Mouse (Mus musculus): ENCODE data around the gene Camk1g.

Gene Camk1g

GRCm38 (mm10) chr1:193332018-193332417 is 38.1 kb downstream of the Camk1g start:
- DNase-seq: no peak

DNA sequence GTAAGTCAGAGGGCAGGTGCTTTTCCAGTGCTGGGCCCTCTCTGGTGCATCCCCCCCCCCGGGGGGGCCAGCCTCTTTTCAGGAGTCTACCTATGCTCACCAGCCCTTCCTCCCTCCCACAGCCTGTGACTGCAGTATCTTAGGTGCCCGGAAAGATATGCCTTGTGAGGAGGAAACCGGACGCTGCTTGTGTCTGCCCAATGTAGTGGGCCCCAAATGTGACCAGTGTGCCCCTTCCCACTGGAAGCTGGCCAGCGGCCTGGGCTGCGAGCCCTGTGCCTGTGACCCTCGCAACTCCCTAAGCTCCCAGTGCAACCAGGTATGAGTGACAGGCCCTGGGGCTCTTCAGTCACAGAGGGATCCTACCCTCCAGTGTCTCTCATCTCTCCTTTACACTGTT is 39.5 kb downstream of the Camk1g start:
- no peak for DNase-seq

DNA sequence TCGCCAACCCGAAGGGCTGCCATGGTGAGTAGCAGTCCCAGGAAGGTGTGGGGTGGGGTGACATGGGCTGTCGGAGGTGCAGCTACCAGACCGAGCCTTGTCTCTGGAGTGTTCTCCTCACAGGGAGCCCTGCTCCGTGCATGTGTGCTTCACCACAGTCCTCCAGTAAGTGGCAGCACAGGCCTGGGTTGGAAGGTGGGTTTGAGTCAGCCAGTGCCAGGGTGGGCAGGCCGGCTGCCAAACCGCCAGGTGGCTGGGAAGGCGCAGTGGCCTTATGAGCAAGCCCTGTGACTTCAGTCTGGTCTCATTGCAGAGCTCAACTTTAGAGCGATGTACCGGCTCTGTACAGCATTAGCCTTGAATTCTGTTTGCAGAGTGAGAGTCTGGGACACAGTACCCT is 39.9 kb downstream of the Camk1g start:
- DNase-seq: peak; percentile 55

DNA sequence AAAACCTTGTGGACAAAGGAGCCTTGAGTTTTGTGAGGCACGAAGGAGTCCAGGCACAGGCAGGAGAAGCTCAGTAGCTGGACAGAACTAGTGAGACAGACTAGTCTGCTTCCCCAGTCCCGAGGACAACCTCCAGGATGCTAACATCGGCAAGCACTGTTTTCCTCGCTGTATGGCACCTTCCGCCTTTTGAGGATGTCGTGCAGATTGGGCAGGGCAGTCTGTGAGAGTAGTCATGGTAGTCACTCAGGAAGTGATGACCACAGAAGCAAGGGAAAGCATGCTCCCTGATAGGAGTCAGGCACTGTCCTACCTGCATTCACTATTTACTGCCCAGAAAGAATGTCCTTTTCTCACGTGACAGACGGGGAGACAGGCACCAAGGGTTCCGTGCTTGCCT is 40.5 kb downstream of the Camk1g start:
- DNase-seq: no peak

GRCm38 (mm10) chr1:193327686-193328085 is 42.4 kb downstream of the Camk1g start:
- DNase-seq: no peak

GRCm38 (mm10) chr1:193327216-193327615 is 42.9 kb downstream of the Camk1g start:
- DNase-seq: no peak

- no peak for DNase-seq
These were observed 43.5 kb downstream of the Camk1g start for GRCm38 (mm10) chr1:193326456-193327145.

GRCm38 (mm10) chr1:193325891-193326290 is 44.2 kb downstream of the Camk1g start:
- no peak for DNase-seq

DNA sequence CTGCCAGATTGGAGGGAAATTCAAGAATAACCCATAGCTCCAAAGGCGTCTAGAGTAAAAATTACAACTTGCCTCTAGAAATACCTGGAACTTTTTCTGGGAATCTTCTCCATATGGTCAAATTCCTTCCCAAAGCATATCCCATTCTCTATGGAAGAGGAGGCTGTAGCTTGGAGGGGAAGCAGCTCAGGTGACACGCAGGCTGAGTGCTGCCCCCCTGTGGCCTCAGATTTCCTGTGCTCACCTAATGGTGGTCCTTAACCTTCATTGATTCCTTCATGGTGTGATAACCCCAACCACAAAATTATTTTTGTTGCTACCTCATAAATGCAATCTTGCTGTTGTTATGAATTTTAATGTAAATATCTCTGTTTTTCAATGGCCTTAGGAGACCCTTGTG is 45.9 kb downstream of the Camk1g start:
- peak; percentile 77 for DNase-seq

DNA sequence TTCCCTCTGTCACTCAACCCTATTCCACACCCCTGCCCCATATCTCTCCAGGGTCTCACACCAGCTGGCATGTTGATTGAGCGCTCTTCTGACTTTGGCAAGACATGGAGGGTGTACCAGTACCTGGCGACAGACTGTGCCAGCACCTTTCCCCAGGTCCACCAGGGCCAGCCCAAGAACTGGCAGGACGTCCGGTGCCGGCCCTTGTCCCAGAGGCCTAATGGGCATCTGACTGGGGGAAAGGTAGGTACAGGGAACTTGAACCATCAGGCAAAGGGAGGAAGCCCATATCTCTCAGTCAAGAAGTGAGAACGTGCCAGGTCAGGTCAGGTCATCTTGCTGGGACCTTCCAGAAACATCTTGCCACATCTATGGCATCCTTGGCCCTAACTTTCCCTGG is 46.4 kb downstream of the Camk1g start:
- DNase-seq: no peak

GRCm38 (mm10) chr1:193320398-193320797 is 49.7 kb downstream of the Camk1g start:
- DNase-seq: no peak

DNA sequence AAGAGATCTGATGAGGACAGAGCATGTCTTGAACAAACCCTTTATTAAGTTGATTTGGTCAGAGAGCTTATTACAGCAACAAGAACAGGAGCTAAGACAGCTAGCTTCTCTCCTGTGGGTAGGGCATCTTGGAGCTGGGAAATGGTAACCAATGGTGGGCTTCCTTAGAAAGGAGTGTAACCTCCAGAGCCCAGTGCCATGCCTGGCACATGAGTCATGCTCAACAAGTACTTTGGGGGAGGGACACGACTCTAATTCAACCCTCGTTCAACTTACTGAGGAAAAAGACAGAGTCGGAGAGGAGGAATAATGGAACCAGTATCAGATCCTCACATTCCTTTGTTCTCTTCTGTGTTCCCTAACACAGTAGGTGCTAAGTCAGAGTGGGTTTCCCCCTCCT is 50.4 kb downstream of the Camk1g start:
- DNase-seq: no peak

DNA sequence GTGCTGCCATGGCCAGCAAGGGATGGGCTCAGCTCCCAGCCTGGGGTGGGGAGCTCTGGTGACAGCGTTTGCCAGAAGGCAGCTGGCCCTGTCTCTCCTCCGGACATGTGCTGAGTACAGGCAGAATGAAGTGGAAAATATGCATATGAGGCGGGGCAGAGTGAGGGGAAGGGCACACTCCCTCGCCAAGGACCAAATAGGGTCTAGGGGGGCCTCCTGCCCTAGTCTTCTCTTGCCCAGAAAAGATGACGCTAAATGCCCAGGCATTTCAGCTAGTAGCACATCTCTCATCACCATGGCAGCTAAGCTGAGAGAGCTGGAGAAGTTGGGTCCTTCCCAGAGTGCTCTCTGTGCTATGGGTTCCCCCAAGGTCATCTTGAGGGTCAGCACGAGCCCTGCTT is 52.9 kb downstream of the Camk1g start:
- peak; percentile 66 for DNase-seq

DNA sequence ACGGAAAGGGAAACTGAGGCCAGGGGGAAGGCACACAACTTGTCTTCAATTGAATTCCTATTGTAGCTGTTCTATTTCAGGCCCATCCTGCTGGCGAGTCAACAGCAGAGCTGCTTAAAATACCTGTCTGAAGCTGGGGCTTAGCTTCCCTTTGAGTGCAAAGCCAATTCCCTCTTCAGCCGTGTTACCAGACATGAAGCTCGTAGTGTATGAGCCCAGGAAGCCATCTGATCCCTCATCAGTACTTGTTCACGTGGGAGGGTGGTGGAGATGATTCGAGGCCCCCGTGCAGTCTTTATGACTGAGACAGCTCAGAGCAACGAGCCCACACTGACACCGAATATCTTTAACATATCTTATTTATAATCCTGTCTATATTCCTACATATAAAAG is 53.7 kb downstream of the Camk1g start:
- DNase-seq: no peak

GRCm38 (mm10) chr1:193315705-193316357 is 54.3 kb downstream of the Camk1g start:
- DNase-seq: peak; percentile 85

DNA sequence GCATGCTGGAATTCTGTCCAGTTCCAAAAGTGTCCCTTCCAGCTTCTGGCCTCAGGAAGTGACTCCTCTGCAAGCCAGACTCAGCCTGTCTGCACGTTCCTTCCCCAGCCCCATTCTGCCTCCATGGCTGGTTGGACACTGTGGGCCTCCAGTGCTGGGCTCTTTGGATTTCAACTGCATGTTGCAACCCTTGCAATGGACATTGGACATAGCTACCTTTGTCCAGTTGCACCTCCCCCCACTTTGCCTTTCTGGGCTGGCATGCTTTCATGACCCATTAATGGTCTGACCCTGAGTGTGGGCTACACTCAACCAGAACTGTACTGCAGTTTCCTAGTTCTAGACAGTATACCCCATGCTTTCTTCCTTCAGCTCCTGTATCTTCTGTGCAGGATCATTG is 58.5 kb downstream of the Camk1g start:
- no peak for DNase-seq

DNA sequence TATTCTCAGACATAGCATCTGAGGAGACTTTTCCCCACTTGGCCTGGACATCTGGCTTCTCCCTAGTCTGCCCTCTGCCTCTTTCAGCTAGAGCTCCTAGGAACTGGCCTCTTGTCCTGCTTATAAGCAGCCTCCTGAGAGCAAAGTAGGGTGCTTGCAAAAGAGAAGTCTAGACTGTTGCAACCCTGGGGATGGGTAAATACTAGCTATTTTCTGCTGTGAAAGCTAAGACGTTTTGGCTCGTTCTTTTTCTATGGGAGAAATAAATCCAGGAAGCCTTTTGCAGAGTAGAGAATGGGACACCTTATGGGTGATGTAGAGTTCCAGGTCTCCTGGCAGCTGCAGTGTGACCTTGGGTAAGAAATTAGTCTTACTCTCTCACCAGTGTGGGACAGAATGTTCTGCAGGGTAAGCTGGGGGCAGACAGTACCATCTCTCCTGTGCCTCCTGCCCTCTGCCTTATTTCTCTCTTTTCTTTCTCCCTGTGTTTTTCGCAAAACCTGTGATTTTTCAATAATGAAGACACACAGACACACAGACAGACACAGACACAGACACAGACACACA is 59.5 kb downstream of the Camk1g start:
- DNase-seq: peak; percentile 57

GRCm38 (mm10) chr1:193309785-193310518 is 60.1 kb downstream of the Camk1g start:
- peak; percentile 62 for DNase-seq

DNA sequence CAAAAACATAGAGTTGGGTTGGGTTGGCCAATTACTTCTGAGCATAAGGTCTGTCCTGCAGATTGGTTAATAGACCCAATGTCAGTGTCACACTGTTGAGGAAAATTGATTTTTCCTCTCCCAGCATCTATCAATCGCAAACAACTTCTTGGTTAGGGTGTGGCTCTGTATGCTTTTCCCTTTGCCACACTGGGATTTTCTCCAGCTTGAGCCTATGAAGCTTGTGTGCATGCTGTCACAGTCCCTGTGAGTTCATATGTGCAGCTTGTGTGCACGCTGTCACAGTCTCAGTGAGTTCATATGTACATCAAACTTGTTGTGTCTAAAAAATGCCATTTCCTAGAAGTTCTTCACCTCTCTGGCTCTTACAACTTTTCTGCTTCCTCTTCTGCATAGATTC is 63.3 kb downstream of the Camk1g start:
- no peak for DNase-seq

GRCm38 (mm10) chr1:193305386-193305785 is 64.7 kb downstream of the Camk1g start:
- DNase-seq: no peak

DNA sequence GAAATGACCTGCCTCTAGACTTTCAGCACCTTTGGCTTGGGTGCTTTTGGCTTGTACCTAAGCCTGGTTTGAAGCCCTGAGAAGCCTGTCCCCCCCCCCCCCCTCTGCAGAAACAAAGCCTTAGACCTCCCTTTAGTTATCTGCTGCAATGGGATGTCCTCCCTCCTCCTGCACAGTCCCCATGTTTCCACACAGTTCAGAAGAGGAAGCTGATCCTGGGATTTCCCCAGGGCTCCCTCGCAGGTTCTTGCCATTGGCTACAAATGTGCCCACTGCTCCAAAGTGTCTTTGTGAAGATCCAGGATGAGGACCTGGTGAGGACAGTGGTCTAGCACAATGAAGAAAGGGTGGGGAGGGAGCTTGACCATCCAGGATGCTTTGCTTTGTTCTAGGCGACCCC is 67.0 kb downstream of the Camk1g start:
- DNase-seq: no peak

- no peak for DNase-seq
These were observed 68.0 kb downstream of the Camk1g start for GRCm38 (mm10) chr1:193302093-193302405.

GRCm38 (mm10) chr1:193301216-193302092 is 68.6 kb downstream of the Camk1g start:
- peak; percentile 82 for DNase-seq

All from lung, postnatal 36 days (tissue).